Mouse (Mus musculus) limb, embryonic 13.5 days (tissue): ENCODE results near the gene Son. TPM values are rescaled to one million over a fixed set of nuclear protein-coding genes. Genes with fewer than 3 reads are reported as not detected.
A peak's percentile ranks its signal among the peaks of the same experiment; 100 is the strongest.

Experiments
- ATAC-seq: fragments of 200-750 bp; cut with Nextera tagmentation; 2 replicates; pipeline ENCODE4 v1.8.0; 2017; ENCODE audit warnings: low read depth, moderate number of reproducible peaks, moderate TSS enrichment; ENCODE audit not compliant: low FRiP score
- H3K27ac ChIP-seq: fragments of 300-500 bp; sonication (generic); 2 replicates; pipeline ENCODE4 v1.5.1; 2015; ENCODE audit warnings: inconsistent platforms, mild to moderate bottlenecking, moderate library complexity
- H3K27me3 ChIP-seq: fragments of 300-500 bp; sonication (generic); 2 replicates; pipeline ENCODE4 v1.6.1; 2015; ENCODE audit warnings: mild to moderate bottlenecking, inconsistent platforms
- H3K36me3 ChIP-seq: fragments of 300-500 bp; sonication (generic); 2 replicates; pipeline ENCODE4 v1.6.1; 2015; ENCODE audit warnings: inconsistent platforms, mild to moderate bottlenecking, moderate library complexity
- H3K4me1 ChIP-seq: fragments of 300-500 bp; sonication (generic); 2 replicates; pipeline ENCODE4 v1.6.1; 2015; ENCODE audit warnings: inconsistent platforms
- H3K4me2 ChIP-seq: fragments of 300-500 bp; sonication (generic); replicated peaks from 2 replicates; pipeline ENCODE4 v1.6.1; 2015; ENCODE audit warnings: inconsistent platforms, mild to moderate bottlenecking, moderate library complexity
- H3K4me3 ChIP-seq: fragments of 300-500 bp; sonication (generic); 2 replicates; pipeline ENCODE4 v1.5.1; 2015; ENCODE audit warnings: moderate library complexity, mild to moderate bottlenecking, inconsistent platforms
- H3K9ac ChIP-seq: fragments of 300-500 bp; sonication (generic); 2 replicates; pipeline ENCODE4 v1.6.1; 2015; ENCODE audit warnings: mild to moderate bottlenecking, inconsistent platforms
- H3K9me3 ChIP-seq: fragments of 300-500 bp; sonication (generic); 2 replicates; pipeline ENCODE4 v1.6.1; 2016; ENCODE audit warnings: inconsistent platforms
- WGBS: fragments of 180-500 bp; shearing (Covaris S2); methylation state at CpG from one replicate; pipeline ENCODE4 v1.1.7; 2015; 5-methylcytosine and 5-hydroxymethylcytosine counted together
- polyA plus RNA-seq: library from polyadenylated mRNA; unstranded; fragments of >200 nt; fragmentation: Nextera tagmentation; extraction: Ambion mirVana; gene quantifications from 2 replicates; pipeline ENCODE4 v1.2.1, GENCODE M21; 2015

Son gene
- polyA plus RNA-seq, 1 experiment from 2014 or later, result 154 TPM

- H3K9ac ChIP-seq, result peak within 1 kb of the TSS; percentile 72
- H3K4me3 ChIP-seq, result peak within 1 kb of the TSS; percentile 71
- H3K4me2 ChIP-seq, result peak within 1 kb of the TSS; percentile 78
- H3K36me3 ChIP-seq, result peaks cover 42% of the 10 kb centered on the region
- 11% methylated on average over 39 of the region's 39 CpGs for WGBS
- H3K27ac ChIP-seq, result no peak within 1 kb of the TSS
- H3K9me3 ChIP-seq, result no peaks in the 10 kb centered on the region
- H3K4me1 ChIP-seq, result peaks cover 5% of the 10 kb centered on the region; the same call in 1 of the 2 replicates
- no peaks in the 10 kb centered on the region for H3K27me3 ChIP-seq
- ATAC-seq, result peak; percentile 88
Observed at GRCm38 (mm10) chr16:91618511-91619501, 28.5 kb upstream of the Son start, which contains the start of gene Dnajc28. Dnajc28 (minus strand) TSS chr16:91619026.

DNA sequence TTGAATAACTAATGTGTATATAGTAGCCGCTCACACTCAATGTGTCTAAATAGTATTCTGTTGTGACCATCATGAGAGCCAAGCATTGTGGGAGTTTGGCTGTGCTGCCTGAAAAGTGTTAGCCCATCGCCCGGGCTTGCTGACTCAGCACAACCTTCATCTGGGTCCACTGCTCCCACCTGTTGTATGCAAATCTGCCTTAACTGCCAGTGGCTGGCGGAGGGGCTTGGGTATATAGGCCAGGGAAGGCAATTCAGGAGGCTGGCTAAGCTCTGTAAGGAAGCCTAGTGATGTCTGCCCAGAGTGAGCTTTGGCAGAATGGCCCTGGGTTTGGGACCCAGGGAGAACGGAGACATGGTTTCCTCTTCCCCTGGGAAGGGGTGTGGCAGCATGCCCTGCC lies 27.1 kb upstream of the Son start:
- Histone ChIP-seq H3K4me1 (peaks cover 5% of the 10 kb centered on the region; the same call in 1 of the 2 replicates), H3K9me3 (no peaks in the 10 kb centered on the region), H3K27ac (no peak overlapping the region), H3K4me2 (no peak overlapping the region), H3K9ac (no peak overlapping the region), H3K36me3 (peaks cover 54% of the 10 kb centered on the region), H3K4me3 (no peak overlapping the region), H3K27me3 (no peaks in the 10 kb centered on the region)
- 92% methylated on average over 5 of the region's 5 CpGs for WGBS
- ATAC-seq, result no peak

DNA sequence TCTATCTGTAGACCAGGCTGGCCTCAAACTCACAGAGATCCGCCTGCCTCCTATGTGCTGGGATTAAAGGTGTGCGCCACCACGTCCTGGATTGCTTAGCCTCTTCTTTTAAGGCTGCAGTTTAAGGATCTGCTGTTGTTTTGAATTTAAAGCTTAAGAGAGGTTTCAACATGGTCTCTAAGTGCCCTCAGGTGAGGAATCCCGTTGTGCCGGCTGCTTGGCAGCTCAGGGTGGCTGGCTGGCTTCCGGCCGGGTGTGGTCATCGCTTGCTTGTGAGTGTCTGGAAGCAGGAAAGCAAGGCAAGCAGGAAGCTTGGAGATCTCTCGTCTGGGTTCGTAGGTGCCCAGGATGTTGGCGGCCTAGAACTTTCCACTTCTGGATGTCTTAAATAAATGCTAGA lies 26.3 kb upstream of the Son start:
- H3K4me1 ChIP-seq, result peaks cover 5% of the 10 kb centered on the region; the same call in 1 of the 2 replicates
- H3K9me3 ChIP-seq, result no peaks in the 10 kb centered on the region
- H3K4me2 ChIP-seq, result no peak overlapping the region
- no peak overlapping the region for H3K27ac ChIP-seq
- ATAC-seq, result no peak
- 89% methylated on average over 11 of the region's 11 CpGs for WGBS
- no peaks in the 10 kb centered on the region for H3K27me3 ChIP-seq
- H3K4me3 ChIP-seq, result no peak overlapping the region
- peaks cover 62% of the 10 kb centered on the region for H3K36me3 ChIP-seq
- H3K9ac ChIP-seq, result no peak overlapping the region

DNA sequence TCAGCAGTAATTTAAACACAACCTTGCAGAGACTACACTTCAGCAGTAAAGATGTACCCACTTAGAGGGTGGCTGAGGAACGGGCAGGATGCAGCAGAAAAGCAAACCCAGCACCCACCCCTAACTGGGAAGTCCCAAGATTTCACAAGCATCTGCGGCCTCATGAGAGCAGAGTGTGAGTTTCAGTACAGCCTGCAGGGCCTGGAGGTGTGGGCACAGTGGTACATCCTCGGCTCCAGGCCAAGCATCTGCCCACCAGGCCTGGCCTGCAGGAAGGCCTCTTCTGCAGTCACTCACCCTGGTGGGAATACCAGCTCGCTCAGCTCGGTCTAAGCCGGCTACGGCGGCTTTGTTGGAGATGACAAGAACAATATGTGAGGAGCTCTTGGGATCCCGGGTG lies 24.2 kb upstream of the Son start:
- Histone ChIP-seq H3K4me2 (no peak overlapping the region), H3K9me3 (no peaks in the 10 kb centered on the region), H3K4me1 (peaks cover 3% of the 10 kb centered on the region; the same call in 1 of the 2 replicates), H3K4me3 (no peak overlapping the region), H3K27me3 (no peaks in the 10 kb centered on the region), H3K9ac (no peak overlapping the region), H3K36me3 (peaks cover 83% of the 10 kb centered on the region), H3K27ac (no peak overlapping the region)
- ATAC-seq, result no peak
- WGBS, result 95% methylated on average over 9 of the region's 9 CpGs

GRCm38 (mm10) chr16:91627831-91628230 lies 19.5 kb upstream of the Son start:
- Histone ChIP-seq H3K9me3 (no peaks in the 10 kb centered on the region), H3K27ac (no peak overlapping the region), H3K36me3 (peaks cover 97% of the 10 kb centered on the region), H3K4me3 (no peak overlapping the region), H3K4me2 (no peak overlapping the region), H3K27me3 (no peaks in the 10 kb centered on the region), H3K9ac (no peak overlapping the region), H3K4me1 (no peaks in the 10 kb centered on the region)
- WGBS, result 88% methylated on average over 7 of the region's 7 CpGs
- ATAC-seq, result no peak

GRCm38 (mm10) chr16:91628673-91629072 lies 18.6 kb upstream of the Son start:
- H3K4me2 ChIP-seq, result no peak overlapping the region
- peaks cover 95% of the 10 kb centered on the region for H3K36me3 ChIP-seq
- 91% methylated on average over 3 of the region's 3 CpGs for WGBS
- no peaks in the 10 kb centered on the region for H3K4me1 ChIP-seq
- H3K4me3 ChIP-seq, result no peak overlapping the region
- no peak overlapping the region for H3K27ac ChIP-seq
- no peaks in the 10 kb centered on the region for H3K27me3 ChIP-seq
- no peaks in the 10 kb centered on the region for H3K9me3 ChIP-seq
- H3K9ac ChIP-seq, result no peak overlapping the region
- no peak for ATAC-seq

DNA sequence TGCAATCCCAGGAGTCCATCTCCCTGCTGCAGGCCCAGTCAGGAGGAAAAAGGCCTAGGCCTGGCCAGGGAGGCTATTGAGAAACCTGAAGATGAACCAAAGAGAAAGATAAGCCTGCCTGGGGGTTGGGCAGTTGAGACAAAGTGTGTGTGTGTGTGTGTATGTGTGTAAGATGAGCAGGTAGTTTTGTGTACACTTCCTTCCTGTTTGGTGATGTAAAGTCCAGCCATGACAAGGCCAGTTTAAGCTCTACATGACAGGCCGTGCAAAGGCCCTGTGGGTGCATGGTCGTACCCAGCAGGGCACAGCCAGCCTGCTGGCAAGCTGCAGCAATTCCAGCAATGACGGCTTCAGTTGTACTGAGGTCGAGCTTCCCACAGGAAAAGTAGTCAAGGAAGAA lies 17.6 kb upstream of the Son start:
- Histone ChIP-seq H3K9me3 (no peaks in the 10 kb centered on the region), H3K4me1 (no peaks in the 10 kb centered on the region), H3K27me3 (no peaks in the 10 kb centered on the region), H3K9ac (no peak overlapping the region), H3K4me3 (no peak overlapping the region), H3K4me2 (no peak overlapping the region), H3K27ac (no peak overlapping the region), H3K36me3 (peaks cover 95% of the 10 kb centered on the region)
- 84% methylated on average over 4 of the region's 4 CpGs for WGBS
- ATAC-seq, result no peak

DNA sequence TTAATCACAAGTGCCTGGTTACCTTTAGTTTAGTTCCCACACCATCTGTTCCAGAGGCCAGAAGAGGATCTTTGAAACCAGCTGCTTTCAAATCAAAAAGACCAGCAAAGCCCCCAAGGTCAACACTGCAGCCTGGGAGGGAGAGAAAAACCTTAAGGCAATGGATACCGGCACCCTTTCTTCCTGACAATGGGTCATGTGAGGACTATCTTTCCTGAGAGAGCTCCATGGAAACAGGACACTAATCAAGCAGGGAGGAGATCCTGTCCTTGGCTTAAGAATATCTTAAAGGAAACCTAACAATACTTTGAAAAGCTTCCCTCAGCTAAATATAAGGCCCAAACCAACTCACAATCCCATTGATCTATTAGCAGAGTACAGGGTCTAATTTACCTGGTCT lies 16.7 kb upstream of the Son start:
- ATAC-seq, result no peak

GRCm38 (mm10) chr16:91632439-91632838 lies 14.9 kb upstream of the Son start:
- Histone ChIP-seq H3K27ac (no peak overlapping the region), H3K9me3 (no peaks in the 10 kb centered on the region), H3K4me3 (no peak overlapping the region), H3K27me3 (no peaks in the 10 kb centered on the region), H3K4me1 (no peaks in the 10 kb centered on the region), H3K4me2 (no peak overlapping the region), H3K36me3 (peaks cover 94% of the 10 kb centered on the region), H3K9ac (no peak overlapping the region)
- WGBS, result 87% methylated on average over 5 of the region's 5 CpGs
- ATAC-seq, result no peak

More for the DNA sequence above, 16.7 kb upstream of the Son start:
- 79% methylated on average over 1 of the region's 1 CpGs for WGBS
- Histone ChIP-seq H3K4me3 (no peak overlapping the region), H3K27ac (no peak overlapping the region), H3K4me1 (no peaks in the 10 kb centered on the region), H3K36me3 (peaks cover 95% of the 10 kb centered on the region), H3K4me2 (no peak overlapping the region), H3K9ac (no peak overlapping the region), H3K9me3 (no peaks in the 10 kb centered on the region), H3K27me3 (no peaks in the 10 kb centered on the region)

DNA sequence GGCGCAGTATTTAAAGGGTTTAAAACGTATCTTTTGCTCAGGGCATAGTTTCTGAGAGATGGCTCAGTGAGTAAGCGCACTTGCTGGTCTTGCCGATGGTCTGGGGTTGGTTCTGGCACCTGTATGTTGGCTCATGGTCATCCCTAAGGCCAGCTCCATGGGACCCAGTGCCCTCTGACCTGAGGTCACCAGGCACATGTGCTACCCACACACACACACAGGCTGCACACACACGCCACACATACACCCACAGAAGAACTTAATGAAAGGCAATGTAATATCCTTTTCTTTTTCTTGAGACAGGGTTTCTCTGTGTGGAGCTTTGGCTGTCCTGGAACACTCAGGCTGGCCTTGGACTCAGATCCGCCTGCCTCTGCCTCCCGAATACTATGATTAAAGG lies 14.4 kb upstream of the Son start:
- Histone ChIP-seq H3K9ac (no peak overlapping the region), H3K4me2 (no peak overlapping the region), H3K27me3 (no peaks in the 10 kb centered on the region), H3K36me3 (peaks cover 94% of the 10 kb centered on the region), H3K4me3 (no peak overlapping the region), H3K9me3 (no peaks in the 10 kb centered on the region), H3K27ac (no peak overlapping the region), H3K4me1 (no peaks in the 10 kb centered on the region)
- WGBS, result 93% methylated on average over 7 of the region's 7 CpGs
- ATAC-seq, result no peak

DNA sequence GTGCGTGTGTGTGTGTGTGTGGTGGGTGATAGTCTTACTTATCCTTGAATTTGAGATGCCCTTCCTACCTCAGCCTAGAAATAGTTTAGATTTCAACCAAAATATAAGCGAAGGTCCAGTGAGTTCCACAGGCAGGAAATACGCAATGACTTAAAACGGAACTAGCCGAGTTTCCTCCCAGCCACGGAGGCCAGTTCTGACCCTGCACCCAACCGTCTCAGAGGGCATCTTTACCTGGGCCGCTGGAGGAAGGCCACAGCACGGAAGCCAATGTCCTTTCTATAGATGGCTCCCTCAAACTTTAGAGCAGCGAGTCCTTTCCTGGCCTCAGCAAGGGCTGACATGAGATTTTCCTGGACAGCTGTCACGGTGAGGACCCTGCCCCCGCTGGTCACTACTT lies 13.7 kb upstream of the Son start:
- Histone ChIP-seq H3K36me3 (peaks cover 94% of the 10 kb centered on the region), H3K9me3 (no peaks in the 10 kb centered on the region), H3K27me3 (no peaks in the 10 kb centered on the region), H3K4me1 (no peaks in the 10 kb centered on the region), H3K9ac (no peak overlapping the region), H3K27ac (no peak overlapping the region), H3K4me3 (no peak overlapping the region), H3K4me2 (no peak overlapping the region)
- no peak for ATAC-seq
- 91% methylated on average over 12 of the region's 12 CpGs for WGBS

GRCm38 (mm10) chr16:91639161-91639560 lies 8.1 kb upstream of the Son start:
- Histone ChIP-seq H3K27ac (no peak overlapping the region), H3K27me3 (no peaks in the 10 kb centered on the region), H3K9me3 (no peaks in the 10 kb centered on the region), H3K4me1 (no peaks in the 10 kb centered on the region), H3K9ac (no peak overlapping the region), H3K4me2 (no peak overlapping the region), H3K36me3 (peaks cover 85% of the 10 kb centered on the region), H3K4me3 (no peak overlapping the region)
- no peak for ATAC-seq
- WGBS, result 97% methylated on average over 5 of the region's 5 CpGs
